Mouse (Mus musculus) embryonic facial prominence, embryonic 15.5 days (tissue): ENCODE data around the gene Mst1. TPM values are rescaled to one million over a fixed set of nuclear protein-coding genes. Genes with fewer than 3 reads are reported as not detected.

ENCODE experiments used
- ATAC-seq: fragments of 200-750 bp; cut with Nextera tagmentation; 2 replicates; pipeline ENCODE4 v1.8.0; 2017; ENCODE audit warnings: low read depth, moderate TSS enrichment; ENCODE audit not compliant: insufficient number of reproducible peaks, low FRiP score, low TSS enrichment
- H3K27ac ChIP-seq: fragments of 300-500 bp; sonication (generic); replicated peaks from 2 replicates; pipeline ENCODE4 v1.5.1; 2015; ENCODE audit warnings: mild to moderate bottlenecking, inconsistent platforms
- H3K27me3 ChIP-seq: fragments of 300-500 bp; sonication (generic); 2 replicates; pipeline ENCODE4 v1.6.1; 2015; ENCODE audit warnings: inconsistent platforms
- H3K36me3 ChIP-seq: fragments of 300-500 bp; sonication (generic); 2 replicates; pipeline ENCODE4 v1.6.1; 2015; ENCODE audit warnings: mild to moderate bottlenecking, inconsistent platforms
- H3K4me1 ChIP-seq: fragments of 300-500 bp; sonication (generic); 2 replicates; pipeline ENCODE4 v1.6.1; 2015; ENCODE audit warnings: inconsistent platforms
- H3K4me2 ChIP-seq: fragments of 300-500 bp; sonication (generic); replicated peaks from 2 replicates; pipeline ENCODE4 v1.6.1; 2015; ENCODE audit warnings: mild to moderate bottlenecking, inconsistent platforms
- H3K4me3 ChIP-seq: fragments of 300-500 bp; sonication (generic); replicated peaks from 2 replicates; pipeline ENCODE4 v1.5.1; 2015; ENCODE audit warnings: mild to moderate bottlenecking, inconsistent platforms
- H3K9ac ChIP-seq: fragments of 300-500 bp; sonication (generic); 2 replicates; pipeline ENCODE4 v1.6.1; 2015; ENCODE audit warnings: inconsistent platforms
- H3K9me3 ChIP-seq: fragments of 300-500 bp; sonication (generic); replicated peaks from 2 replicates; pipeline ENCODE4 v1.6.1; 2016; ENCODE audit warnings: inconsistent platforms
- WGBS: fragments of 180-500 bp; shearing (Covaris S2); methylation state at CpG from one replicate; pipeline ENCODE4 v1.1.7; 2015; 5-methylcytosine and 5-hydroxymethylcytosine counted together
- polyA plus RNA-seq: library from polyadenylated mRNA; unstranded; fragments of >200 nt; fragmentation: Nextera tagmentation; extraction: Ambion mirVana; gene quantifications from 2 replicates; pipeline ENCODE4 v1.2.1, GENCODE M21; 2015

The Mst1 gene
- polyA plus RNA-seq, 1 experiment from 2014 or later = 3.5 TPM

- 46% methylated on average over 9 of the region's 11 CpGs for WGBS
- H3K27ac ChIP-seq = no peak overlapping the region
- peak; percentile 66 for ATAC-seq
Observed at GRCm38 (mm10) chr9:108119891-108120411, 39.7 kb downstream of the Mst1 start.

GRCm38 (mm10) chr9:108120671-108121070 lies 40.4 kb downstream of the Mst1 start:
- Histone ChIP-seq H3K4me2 (no peak overlapping the region), H3K9me3 (no peaks in the 10 kb centered on the region), H3K27me3 (no peaks in the 10 kb centered on the region), H3K36me3 (no peaks in the 10 kb centered on the region), H3K4me3 (no peak overlapping the region), H3K4me1 (peaks cover 11% of the 10 kb centered on the region), H3K27ac (no peak overlapping the region), H3K9ac (no peak overlapping the region)
- WGBS = 87% methylated on average over 8 of the region's 8 CpGs
- ATAC-seq = no peak; the same call in 1 of the 2 replicates

More at GRCm38 (mm10) chr9:108119891-108120411, 39.7 kb downstream of the Mst1 start:
- H3K9me3 ChIP-seq = no peaks in the 10 kb centered on the region
- no peak overlapping the region for H3K4me3 ChIP-seq
- H3K36me3 ChIP-seq = no peaks in the 10 kb centered on the region
- peaks cover 11% of the 10 kb centered on the region for H3K4me1 ChIP-seq
- H3K27me3 ChIP-seq = no peaks in the 10 kb centered on the region
- no peak overlapping the region for H3K9ac ChIP-seq
- no peak overlapping the region for H3K4me2 ChIP-seq

GRCm38 (mm10) chr9:108121170-108121969 lies 41.1 kb downstream of the Mst1 start:
- Histone ChIP-seq H3K9me3 (no peaks in the 10 kb centered on the region), H3K27ac (no peak overlapping the region), H3K4me2 (no peak overlapping the region), H3K9ac (no peak overlapping the region), H3K27me3 (no peaks in the 10 kb centered on the region), H3K4me1 (peaks cover 11% of the 10 kb centered on the region), H3K4me3 (no peak overlapping the region), H3K36me3 (no peaks in the 10 kb centered on the region)
- no peak for ATAC-seq
- 84% methylated on average over 10 of the region's 10 CpGs for WGBS

GRCm38 (mm10) chr9:108123916-108124315 lies 43.7 kb downstream of the Mst1 start:
- no peaks in the 10 kb centered on the region for H3K36me3 ChIP-seq
- no peaks in the 10 kb centered on the region for H3K27me3 ChIP-seq
- H3K9ac ChIP-seq = no peak overlapping the region
- 80% methylated on average over 4 of the region's 4 CpGs for WGBS
- no peak overlapping the region for H3K4me3 ChIP-seq
- ATAC-seq = no peak
- peaks cover 7% of the 10 kb centered on the region; the same call in 1 of the 2 replicates for H3K4me1 ChIP-seq
- H3K27ac ChIP-seq = no peak overlapping the region
- H3K9me3 ChIP-seq = no peaks in the 10 kb centered on the region
- no peak overlapping the region for H3K4me2 ChIP-seq

- no peaks in the 10 kb centered on the region for H3K9me3 ChIP-seq
- no peak overlapping the region for H3K4me2 ChIP-seq
- H3K4me3 ChIP-seq = no peak overlapping the region
- H3K4me1 ChIP-seq = no peaks in the 10 kb centered on the region
- WGBS = 85% methylated on average over 8 of the region's 8 CpGs
- H3K9ac ChIP-seq = no peak overlapping the region
- no peaks in the 10 kb centered on the region for H3K27me3 ChIP-seq
- no peaks in the 10 kb centered on the region for H3K36me3 ChIP-seq
- no peak for ATAC-seq
- H3K27ac ChIP-seq = no peak overlapping the region
Observed at GRCm38 (mm10) chr9:108125731-108126130, 45.5 kb downstream of the Mst1 start.

GRCm38 (mm10) chr9:108126436-108127180 lies 46.4 kb downstream of the Mst1 start:
- H3K27ac ChIP-seq = no peak overlapping the region
- no peak overlapping the region for H3K4me2 ChIP-seq
- no peaks in the 10 kb centered on the region for H3K36me3 ChIP-seq
- no peaks in the 10 kb centered on the region for H3K27me3 ChIP-seq
- 67% methylated on average over 17 of the region's 17 CpGs for WGBS
- ATAC-seq = no peak
- no peaks in the 10 kb centered on the region for H3K4me1 ChIP-seq
- H3K9me3 ChIP-seq = no peaks in the 10 kb centered on the region
- H3K4me3 ChIP-seq = no peak overlapping the region
- no peak overlapping the region for H3K9ac ChIP-seq

GRCm38 (mm10) chr9:108128248-108128647 lies 48.0 kb downstream of the Mst1 start:
- H3K4me2 ChIP-seq = no peak overlapping the region
- H3K27me3 ChIP-seq = no peaks in the 10 kb centered on the region
- H3K36me3 ChIP-seq = no peaks in the 10 kb centered on the region
- 81% methylated on average over 11 of the region's 11 CpGs for WGBS
- H3K9ac ChIP-seq = no peak overlapping the region
- no peak overlapping the region for H3K27ac ChIP-seq
- ATAC-seq = no peak
- H3K9me3 ChIP-seq = no peaks in the 10 kb centered on the region
- no peak overlapping the region for H3K4me3 ChIP-seq
- H3K4me1 ChIP-seq = no peaks in the 10 kb centered on the region

- Histone ChIP-seq H3K36me3 (no peaks in the 10 kb centered on the region), H3K27ac (no peak overlapping the region), H3K4me1 (no peaks in the 10 kb centered on the region), H3K4me2 (no peak overlapping the region), H3K9ac (no peak overlapping the region), H3K4me3 (no peak overlapping the region), H3K27me3 (no peaks in the 10 kb centered on the region), H3K9me3 (no peaks in the 10 kb centered on the region)
- no peak for ATAC-seq
- WGBS = 72% methylated on average over 13 of the region's 13 CpGs
Observed at GRCm38 (mm10) chr9:108129042-108129948, 49.1 kb downstream of the Mst1 start.

GRCm38 (mm10) chr9:108131502-108131901 lies 51.3 kb downstream of the Mst1 start:
- no peak overlapping the region for H3K9ac ChIP-seq
- H3K27ac ChIP-seq = no peak overlapping the region
- 76% methylated on average over 5 of the region's 5 CpGs for WGBS
- ATAC-seq = no peak
- peaks cover 2% of the 10 kb centered on the region; the same call in 1 of the 2 replicates for H3K4me1 ChIP-seq
- H3K4me3 ChIP-seq = no peak overlapping the region
- no peaks in the 10 kb centered on the region for H3K36me3 ChIP-seq
- H3K9me3 ChIP-seq = no peaks in the 10 kb centered on the region
- H3K4me2 ChIP-seq = no peak overlapping the region
- H3K27me3 ChIP-seq = no peaks in the 10 kb centered on the region

- Histone ChIP-seq H3K27ac (no peak overlapping the region), H3K27me3 (no peaks in the 10 kb centered on the region), H3K4me3 (no peak overlapping the region), H3K9ac (no peak overlapping the region), H3K4me1 (peaks cover 11% of the 10 kb centered on the region), H3K36me3 (no peaks in the 10 kb centered on the region), H3K4me2 (no peak overlapping the region), H3K9me3 (no peaks in the 10 kb centered on the region)
- ATAC-seq = no peak
- 78% methylated on average over 3 of the region's 3 CpGs for WGBS
Observed at GRCm38 (mm10) chr9:108132373-108132772, 52.1 kb downstream of the Mst1 start.

GRCm38 (mm10) chr9:108133478-108133877 lies 53.2 kb downstream of the Mst1 start:
- H3K4me2 ChIP-seq = no peak overlapping the region
- no peak for ATAC-seq
- H3K4me3 ChIP-seq = no peak overlapping the region
- 65% methylated on average over 1 of the region's 1 CpGs for WGBS
- H3K9ac ChIP-seq = no peak overlapping the region
- H3K9me3 ChIP-seq = no peaks in the 10 kb centered on the region
- H3K36me3 ChIP-seq = no peaks in the 10 kb centered on the region
- H3K27me3 ChIP-seq = no peaks in the 10 kb centered on the region
- no peak overlapping the region for H3K27ac ChIP-seq
- peaks cover 15% of the 10 kb centered on the region for H3K4me1 ChIP-seq
